Mouse (Mus musculus) liver, postnatal 0 days (tissue): ENCODE data around the gene Bcar3.
A peak's percentile ranks its signal among the peaks of the same experiment; 100 is the strongest.

Experiments
- CTCF ChIP-seq: sonication (generic); IDR thresholded peaks from 2 replicates; pipeline ENCODE4 v1.5.1; 2016; ENCODE audit warnings: antibody characterized with exemption, low read depth
- EP300 ChIP-seq: IDR thresholded peaks from 2 replicates; pipeline ENCODE4 v1.6.1; 2016; ENCODE audit warnings: antibody characterized with exemption, low read depth, mild to moderate bottlenecking

- peak; percentile 57 for TF ChIP-seq CTCF
- no peak for TF ChIP-seq EP300
Measured at GRCm38 (mm10) chr3:122269986-122270385, 23.9 kb upstream of the Bcar3 start.
